Mouse (Mus musculus) yolk sac, embryonic 10.5 days (tissue): ENCODE measurements around the gene Scfd2.

Experiments used
- DNase-seq: peaks from one replicate; pipeline ENCODE4 v3.0.0-alpha.2; 2017; ENCODE audit warnings: low spot score

Scfd2 gene

GRCm38 (mm10) chr5:74531630-74532280 lies at the start of gene Scfd2:
Scfd2 (minus strand) TSS chr5:74531759.
- peak; percentile 96 for DNase-seq

- no peak for DNase-seq
Observed at GRCm38 (mm10) chr5:74571767-74572166, 40.2 kb upstream of the Scfd2 start.

GRCm38 (mm10) chr5:74561151-74561550 lies 29.6 kb upstream of the Scfd2 start:
- DNase-seq, result no peak

- DNase-seq, result no peak
Observed at GRCm38 (mm10) chr5:74549566-74549965, 18.0 kb upstream of the Scfd2 start.

GRCm38 (mm10) chr5:74545606-74546005 lies 14.0 kb upstream of the Scfd2 start:
- DNase-seq, result no peak

- no peak for DNase-seq
Observed at GRCm38 (mm10) chr5:74536180-74536947, 4.8 kb upstream of the Scfd2 start.

GRCm38 (mm10) chr5:74535240-74536021 lies 3.9 kb upstream of the Scfd2 start, which contains the start of gene Fip1l1:
Fip1l1 (plus strand) TSS chr5:74535449.
- DNase-seq, result peak; percentile 95

GRCm38 (mm10) chr5:74530785-74531184 lies 774 bp downstream of the Scfd2 start:
- DNase-seq, result peak; percentile 2

GRCm38 (mm10) chr5:74527025-74527424 lies 4.5 kb downstream of the Scfd2 start:
- DNase-seq, result no peak

- no peak for DNase-seq
Observed at GRCm38 (mm10) chr5:74511686-74512085, 19.9 kb downstream of the Scfd2 start.

- DNase-seq, result no peak
Observed at GRCm38 (mm10) chr5:74492705-74493104, 38.9 kb downstream of the Scfd2 start.

- DNase-seq, result no peak
Observed at GRCm38 (mm10) chr5:74484646-74485045, 46.9 kb downstream of the Scfd2 start.

- DNase-seq, result no peak
Observed at GRCm38 (mm10) chr5:74482633-74483032, 48.9 kb downstream of the Scfd2 start.

- DNase-seq, result no peak
Observed at GRCm38 (mm10) chr5:74482034-74482433, 49.5 kb downstream of the Scfd2 start.

GRCm38 (mm10) chr5:74480409-74480808 lies 51.1 kb downstream of the Scfd2 start:
- no peak for DNase-seq

- no peak for DNase-seq
Observed at GRCm38 (mm10) chr5:74479947-74480346, 51.6 kb downstream of the Scfd2 start.

- no peak for DNase-seq
Observed at GRCm38 (mm10) chr5:74479157-74479556, 52.4 kb downstream of the Scfd2 start.

- no peak for DNase-seq
Observed at GRCm38 (mm10) chr5:74476551-74476950, 55.0 kb downstream of the Scfd2 start.

- no peak for DNase-seq
Observed at GRCm38 (mm10) chr5:74473117-74473516, 58.4 kb downstream of the Scfd2 start.

- no peak for DNase-seq
Observed at GRCm38 (mm10) chr5:74470819-74471218, 60.7 kb downstream of the Scfd2 start.

- no peak for DNase-seq
Observed at GRCm38 (mm10) chr5:74469620-74470019, 61.9 kb downstream of the Scfd2 start.

- no peak for DNase-seq
Observed at GRCm38 (mm10) chr5:74467753-74468152, 63.8 kb downstream of the Scfd2 start.

- DNase-seq, result no peak
Observed at GRCm38 (mm10) chr5:74456759-74457158, 74.8 kb downstream of the Scfd2 start.
